Mouse (Mus musculus): ENCODE data around the gene Aldh1a3. TPM values are rescaled to one million over a fixed set of nuclear protein-coding genes. Genes with fewer than 3 reads are reported as not detected.

Aldh1a3 gene
- polyA plus RNA-seq, 1 experiment, result not detected

DNA sequence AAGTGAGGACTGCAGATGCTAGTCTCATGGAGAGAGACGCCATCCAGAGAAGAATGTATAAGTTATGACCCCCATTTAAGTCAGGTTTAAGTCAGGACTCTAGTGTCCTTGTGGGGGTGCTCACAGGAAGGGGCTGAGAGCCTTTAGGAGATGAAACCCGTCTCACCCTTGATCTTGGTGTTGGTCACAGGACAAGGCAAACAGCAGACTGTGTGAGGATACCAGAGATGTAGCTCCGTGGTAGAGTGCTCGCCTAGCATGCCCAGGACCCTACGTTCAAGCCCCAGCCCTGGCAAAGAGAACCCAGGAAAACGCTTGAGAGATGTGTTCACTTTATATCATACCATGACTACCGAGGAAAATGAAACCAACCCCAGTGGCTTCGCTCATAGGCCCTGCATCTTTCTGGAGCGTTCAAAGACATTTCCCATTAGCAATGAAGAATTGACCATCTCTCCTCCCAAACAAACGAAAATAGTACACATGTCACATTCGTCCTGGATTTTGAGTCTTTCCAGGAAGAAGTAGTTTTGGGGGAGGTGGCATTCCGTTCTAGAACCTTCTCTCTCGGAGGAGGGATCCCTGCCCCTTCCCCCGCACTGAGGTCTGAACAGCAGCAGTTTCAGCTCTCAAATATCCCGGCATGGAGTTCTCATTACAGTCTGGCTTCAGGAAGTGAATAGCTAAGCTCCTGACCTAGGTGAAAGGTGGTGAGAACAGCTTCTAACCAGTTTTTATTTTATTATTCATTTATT lies 21.6 kb upstream of the Aldh1a3 start:
- Histone ChIP-seq H3K4me1 (ENCODE audit: control insufficient read depth) (peaks cover 1% of the 10 kb centered on the region; the same call in 1 of the 2 replicates), H3K27me3 (ENCODE audit: control insufficient read depth) (no peaks in the 10 kb centered on the region), H3K9me3 (ENCODE audit: control insufficient read depth, low read length) (no peaks in the 10 kb centered on the region), H3K36me3 (ENCODE audit: control insufficient read depth) (no peaks in the 10 kb centered on the region), H3K4me3 (replicated peaks) (no peak overlapping the region)
- no peak for TF ChIP-seq TAL1 (IDR thresholded peaks at IDR 0.05; ENCODE audit: low read length)
- TF ChIP-seq GATA1 (IDR thresholded peaks at IDR 0.05; ENCODE audit: low read length), result no peak

GRCm38 (mm10) chr7:66448304-66448703 lies 21.0 kb upstream of the Aldh1a3 start:
- Histone ChIP-seq H3K27me3 (ENCODE audit: control insufficient read depth) (no peaks in the 10 kb centered on the region), H3K9me3 (ENCODE audit: control insufficient read depth, low read length) (no peaks in the 10 kb centered on the region), H3K36me3 (ENCODE audit: control insufficient read depth) (no peaks in the 10 kb centered on the region), H3K4me3 (replicated peaks) (no peak overlapping the region), H3K4me1 (ENCODE audit: control insufficient read depth) (peaks cover 1% of the 10 kb centered on the region; the same call in 1 of the 2 replicates)
- no peak for TF ChIP-seq GATA1 (IDR thresholded peaks at IDR 0.05; ENCODE audit: low read length)
- TF ChIP-seq TAL1 (IDR thresholded peaks at IDR 0.05; ENCODE audit: low read length), result no peak

GRCm38 (mm10) chr7:66446860-66447259 lies 19.5 kb upstream of the Aldh1a3 start:
- Histone ChIP-seq H3K27me3 (ENCODE audit: control insufficient read depth) (no peaks in the 10 kb centered on the region), H3K36me3 (ENCODE audit: control insufficient read depth) (no peaks in the 10 kb centered on the region), H3K9me3 (ENCODE audit: control insufficient read depth, low read length) (no peaks in the 10 kb centered on the region), H3K4me3 (replicated peaks) (no peak overlapping the region), H3K4me1 (ENCODE audit: control insufficient read depth) (peaks cover 1% of the 10 kb centered on the region; the same call in 1 of the 2 replicates)
- TF ChIP-seq TAL1 (IDR thresholded peaks at IDR 0.05; ENCODE audit: low read length) (no peak), GATA1 (IDR thresholded peaks at IDR 0.05; ENCODE audit: low read length) (no peak)

- Histone ChIP-seq H3K9me3 (ENCODE audit: control insufficient read depth, low read length) (no peaks in the 10 kb centered on the region), H3K4me1 (ENCODE audit: control insufficient read depth) (peaks cover 1% of the 10 kb centered on the region; the same call in 1 of the 2 replicates), H3K4me3 (replicated peaks) (no peak overlapping the region), H3K27me3 (ENCODE audit: control insufficient read depth) (no peaks in the 10 kb centered on the region), H3K36me3 (ENCODE audit: control insufficient read depth) (no peaks in the 10 kb centered on the region)
- no peak for TF ChIP-seq TAL1 (IDR thresholded peaks at IDR 0.05; ENCODE audit: low read length)
- TF ChIP-seq GATA1 (IDR thresholded peaks at IDR 0.05; ENCODE audit: low read length), result no peak
Observed at GRCm38 (mm10) chr7:66445117-66445905, 18.0 kb upstream of the Aldh1a3 start.

- H3K9me3 ChIP-seq (ENCODE audit: control insufficient read depth, low read length), result no peaks in the 10 kb centered on the region
- peaks cover 1% of the 10 kb centered on the region; the same call in 1 of the 2 replicates for H3K4me1 ChIP-seq (ENCODE audit: control insufficient read depth)
- no peaks in the 10 kb centered on the region for H3K27me3 ChIP-seq (ENCODE audit: control insufficient read depth)
- H3K36me3 ChIP-seq (ENCODE audit: control insufficient read depth), result no peaks in the 10 kb centered on the region
- no peak for TF ChIP-seq GATA1 (IDR thresholded peaks at IDR 0.05; ENCODE audit: low read length)
- TF ChIP-seq TAL1 (IDR thresholded peaks at IDR 0.05; ENCODE audit: low read length), result no peak
- no peak overlapping the region for H3K4me3 ChIP-seq (replicated peaks)
Observed at GRCm38 (mm10) chr7:66444706-66445105, 17.4 kb upstream of the Aldh1a3 start.

GRCm38 (mm10) chr7:66442501-66443369 lies 15.4 kb upstream of the Aldh1a3 start:
- Histone ChIP-seq H3K36me3 (ENCODE audit: control insufficient read depth) (no peaks in the 10 kb centered on the region), H3K9me3 (ENCODE audit: control insufficient read depth, low read length) (no peaks in the 10 kb centered on the region), H3K27me3 (ENCODE audit: control insufficient read depth) (no peaks in the 10 kb centered on the region), H3K4me1 (ENCODE audit: control insufficient read depth) (no peaks in the 10 kb centered on the region), H3K4me3 (replicated peaks) (no peak overlapping the region)
- TF ChIP-seq TAL1 (IDR thresholded peaks at IDR 0.05; ENCODE audit: low read length), result no peak
- no peak for TF ChIP-seq GATA1 (IDR thresholded peaks at IDR 0.05; ENCODE audit: low read length)

DNA sequence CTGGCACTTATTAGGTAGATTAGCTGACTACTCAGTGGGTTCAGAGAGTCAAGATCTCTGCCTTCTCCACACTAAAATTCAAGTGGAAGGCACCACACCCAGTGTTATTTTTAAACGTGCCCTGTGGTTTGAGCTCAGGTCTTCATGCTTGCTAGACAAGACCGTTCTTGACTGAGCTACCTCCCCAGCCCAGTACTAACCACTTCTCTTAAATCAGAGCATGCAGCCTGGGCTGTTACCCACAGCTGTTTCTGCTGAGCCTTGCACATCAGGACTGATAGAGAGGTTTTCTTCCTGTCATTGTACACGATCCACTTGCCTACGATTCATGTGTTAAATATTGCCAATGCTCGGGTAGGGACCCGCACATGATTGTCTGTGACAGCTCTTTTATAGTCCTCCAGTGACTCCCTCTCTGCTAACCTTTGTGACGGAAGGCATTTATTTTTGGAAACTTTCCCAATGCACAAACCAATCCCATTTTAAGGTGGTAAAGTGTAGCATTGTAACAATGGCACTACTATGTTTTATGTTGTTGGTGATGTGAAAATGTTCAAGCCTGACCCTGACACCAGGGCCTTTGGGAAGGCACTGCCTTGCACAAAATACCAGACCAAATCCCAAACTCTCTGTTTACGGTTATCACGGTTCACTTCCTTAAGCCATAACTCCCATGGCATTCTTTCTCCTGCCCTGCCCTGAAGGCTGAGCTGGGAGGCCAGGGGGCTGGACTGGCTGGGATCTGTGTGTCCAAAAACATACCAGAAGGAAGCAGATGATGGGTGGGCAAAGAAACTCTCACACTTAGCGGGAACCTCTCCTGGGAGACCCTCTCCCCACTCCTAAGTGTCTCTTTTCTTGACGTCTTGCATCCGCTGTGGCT lies 11.7 kb upstream of the Aldh1a3 start:
- H3K4me1 ChIP-seq (ENCODE audit: control insufficient read depth), result no peaks in the 10 kb centered on the region
- H3K9me3 ChIP-seq (ENCODE audit: control insufficient read depth, low read length), result no peaks in the 10 kb centered on the region
- no peak for TF ChIP-seq GATA1 (IDR thresholded peaks at IDR 0.05; ENCODE audit: low read length)
- H3K36me3 ChIP-seq (ENCODE audit: control insufficient read depth), result no peaks in the 10 kb centered on the region
- no peak overlapping the region for H3K4me3 ChIP-seq (replicated peaks)
- no peaks in the 10 kb centered on the region for H3K27me3 ChIP-seq (ENCODE audit: control insufficient read depth)

DNA sequence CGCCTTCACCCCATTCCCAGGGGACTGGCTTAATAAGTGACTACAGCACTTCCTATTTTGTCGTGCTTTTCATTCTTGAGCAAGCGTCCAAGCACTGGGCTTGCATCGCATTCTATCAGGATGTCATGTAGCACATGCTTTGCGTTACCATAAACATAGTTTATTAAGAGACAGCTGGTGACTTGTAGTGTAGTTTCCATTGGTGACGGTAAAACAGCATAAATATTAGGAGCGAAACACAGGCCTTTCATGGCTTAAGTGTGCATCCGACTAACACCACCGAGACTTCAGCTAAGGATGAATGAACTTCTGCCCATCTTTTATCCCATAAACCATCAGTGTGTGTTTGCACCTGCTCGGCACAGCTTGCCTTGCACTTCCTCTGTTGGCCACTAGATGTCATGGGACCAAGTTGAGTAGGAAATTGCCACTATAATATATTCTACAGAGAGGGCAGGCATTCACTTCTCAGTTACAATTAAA lies 7.2 kb upstream of the Aldh1a3 start:
- Histone ChIP-seq H3K4me3 (replicated peaks) (no peak overlapping the region), H3K36me3 (ENCODE audit: control insufficient read depth) (no peaks in the 10 kb centered on the region), H3K4me1 (ENCODE audit: control insufficient read depth) (no peaks in the 10 kb centered on the region), H3K9me3 (ENCODE audit: control insufficient read depth, low read length) (no peaks in the 10 kb centered on the region), H3K27me3 (ENCODE audit: control insufficient read depth) (no peaks in the 10 kb centered on the region)
- TF ChIP-seq GATA1 (IDR thresholded peaks at IDR 0.05; ENCODE audit: low read length) (no peak), TAL1 (IDR thresholded peaks at IDR 0.05; ENCODE audit: low read length) (no peak)

Measured in erythroblast, embryonic 14.5 days (primary cell).